Mouse (Mus musculus) cerebellum, adult 9-11 months (tissue): ENCODE measurements around the gene A730061H03Rik.

Experiments
- DNase-seq: peaks from one replicate; pipeline ENCODE4 v3.0.0; 2022

A730061H03Rik gene

GRCm38 (mm10) chr14:55560202-55561073 is at the start of gene A730061H03Rik:
Gene A730061H03Rik (minus strand): TSS chr14:55560406.
- peak; percentile 100 for DNase-seq

GRCm38 (mm10) chr14:55608339-55608738 is 48.1 kb upstream of the A730061H03Rik start:
- DNase-seq, result no peak

- no peak for DNase-seq
Measured at GRCm38 (mm10) chr14:55605743-55606459, 45.7 kb upstream of the A730061H03Rik start.

GRCm38 (mm10) chr14:55604823-55605222 is 44.6 kb upstream of the A730061H03Rik start:
- DNase-seq, result no peak

GRCm38 (mm10) chr14:55603633-55604576 is 43.7 kb upstream of the A730061H03Rik start:
- peak; percentile 87 for DNase-seq

- DNase-seq, result no peak
Measured at GRCm38 (mm10) chr14:55603271-55603632, 43.0 kb upstream of the A730061H03Rik start, which contains the start of gene Irf9. Gene Irf9 (plus strand): TSS chr14:55603571.

- no peak for DNase-seq
Measured at GRCm38 (mm10) chr14:55598521-55599390, 38.5 kb upstream of the A730061H03Rik start.

GRCm38 (mm10) chr14:55596036-55596690 is 36.0 kb upstream of the A730061H03Rik start:
- no peak for DNase-seq

GRCm38 (mm10) chr14:55592226-55592625 is 32.0 kb upstream of the A730061H03Rik start:
- peak; percentile 68 for DNase-seq

GRCm38 (mm10) chr14:55591331-55591891 is 31.2 kb upstream of the A730061H03Rik start, which contains the start of gene Rnf31:
Gene Rnf31 (plus strand): TSS chr14:55591708.
- peak; percentile 95 for DNase-seq

- DNase-seq, result peak; percentile 92
Measured at GRCm38 (mm10) chr14:55590748-55591330, 30.6 kb upstream of the A730061H03Rik start, which contains the start of gene Psme2. Gene Psme2 (minus strand): TSS chr14:55591113.

GRCm38 (mm10) chr14:55589771-55590448 is 29.7 kb upstream of the A730061H03Rik start:
- peak; percentile 42 for DNase-seq

GRCm38 (mm10) chr14:55589271-55589670 is 29.1 kb upstream of the A730061H03Rik start:
- DNase-seq, result peak; percentile 29

- DNase-seq, result no peak
Measured at GRCm38 (mm10) chr14:55586149-55586548, 25.9 kb upstream of the A730061H03Rik start.

GRCm38 (mm10) chr14:55585566-55585960 is 25.4 kb upstream of the A730061H03Rik start:
- DNase-seq, result peak; percentile 51

- peak; percentile 89 for DNase-seq
Measured at GRCm38 (mm10) chr14:55584702-55585565, 24.7 kb upstream of the A730061H03Rik start, which contains the start of gene Emc9. Gene Emc9 (minus strand): TSS chr14:55585302.

- DNase-seq, result no peak
Measured at GRCm38 (mm10) chr14:55584303-55584701, 24.1 kb upstream of the A730061H03Rik start.

- no peak for DNase-seq
Measured at GRCm38 (mm10) chr14:55581981-55582681, 21.9 kb upstream of the A730061H03Rik start.
